Mouse (Mus musculus): ENCODE results near the gene Arhgap27. TPM values are rescaled to one million over a fixed set of nuclear protein-coding genes. Genes with fewer than 3 reads are reported as not detected.

The Arhgap27 gene
- 10.3 TPM for polyA plus RNA-seq (2015; fragmentation: Illumina TruSeq; extraction: RNeasy Lipid Tissue Mini Kit (QIAGEN cat#74804); ENCODE audit: low read depth, low replicate concordance)

GRCm38 (mm10) chr11:103363214-103364148 lies at the start of gene Arhgap27:
TSS of gene Arhgap27 (minus strand) at chr11:103363692.

GRCm38 (mm10) chr11:103411981-103412949 lies 48.8 kb upstream of the Arhgap27 start, which contains the start of gene Plekhm1:
TSS of gene Plekhm1 (minus strand) at chr11:103412687.

Other genes with a start within 250 kb of the Arhgap27 start
- 34.8 TPM for gene Hexim1, start 247.5 kb downstream of the Arhgap27 start, polyA plus RNA-seq (2015; fragmentation: Illumina TruSeq; extraction: RNeasy Lipid Tissue Mini Kit (QIAGEN cat#74804); ENCODE audit: low read depth, low replicate concordance)
- gene Hexim2, start 231.3 kb downstream of the Arhgap27 start, polyA plus RNA-seq (2015; fragmentation: Illumina TruSeq; extraction: RNeasy Lipid Tissue Mini Kit (QIAGEN cat#74804); ENCODE audit: low read depth, low replicate concordance): 18.1 TPM
- gene Fmnl1, start 192.6 kb downstream of the Arhgap27 start, polyA plus RNA-seq (2015; fragmentation: Illumina TruSeq; extraction: RNeasy Lipid Tissue Mini Kit (QIAGEN cat#74804); ENCODE audit: low read depth, low replicate concordance): 100 TPM
- gene 1700023F06Rik, start 155.1 kb downstream of the Arhgap27 start, polyA plus RNA-seq (2015; fragmentation: Illumina TruSeq; extraction: RNeasy Lipid Tissue Mini Kit (QIAGEN cat#74804); ENCODE audit: low read depth, low replicate concordance): 2.3 TPM
- gene Spata32, start 145.3 kb downstream of the Arhgap27 start, polyA plus RNA-seq (2015; fragmentation: Illumina TruSeq; extraction: RNeasy Lipid Tissue Mini Kit (QIAGEN cat#74804); ENCODE audit: low read depth, low replicate concordance): 0.71 TPM
- 3.1 TPM for gene Map3k14, start 96.2 kb downstream of the Arhgap27 start, polyA plus RNA-seq (2015; fragmentation: Illumina TruSeq; extraction: RNeasy Lipid Tissue Mini Kit (QIAGEN cat#74804); ENCODE audit: low read depth, low replicate concordance)
- gene Plekhm1, start 49.0 kb upstream of the Arhgap27 start, polyA plus RNA-seq (2015; fragmentation: Illumina TruSeq; extraction: RNeasy Lipid Tissue Mini Kit (QIAGEN cat#74804); ENCODE audit: low read depth, low replicate concordance): 10.1 TPM
- gene Lrrc37a, start 140.9 kb upstream of the Arhgap27 start, polyA plus RNA-seq (2015; fragmentation: Illumina TruSeq; extraction: RNeasy Lipid Tissue Mini Kit (QIAGEN cat#74804); ENCODE audit: low read depth, low replicate concordance): not detected

Measured in brain, adult 10 weeks (tissue).